Mouse (Mus musculus): Measurements from ENCODE around the gene Lrrc17.
"Not testable (repeated sequence)": the region's sequence is repeated elsewhere in the genome, so short reads cannot be mapped to it uniquely, and the experiment has no call there.

Gene Lrrc17

DNA sequence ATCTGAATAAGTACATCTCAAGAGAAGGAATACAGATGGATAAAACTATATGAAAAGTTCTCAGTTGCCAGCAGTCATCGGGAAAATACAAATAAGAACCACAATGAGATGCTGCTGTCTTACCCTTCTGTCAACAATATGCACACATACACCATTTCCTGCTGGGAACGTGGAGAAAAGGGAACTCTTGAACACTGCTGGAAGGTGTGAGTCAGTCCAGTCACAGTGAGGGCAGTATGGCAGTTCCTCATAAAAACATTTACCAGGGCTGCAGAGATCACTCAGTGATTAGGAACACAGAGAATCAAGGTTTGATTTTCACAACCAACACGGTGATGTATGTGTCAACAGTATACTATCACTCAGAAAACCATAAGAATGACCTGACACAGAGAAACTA lies 67.6 kb downstream of the Lrrc17 start:
- DNase-seq, result no peak

DNA sequence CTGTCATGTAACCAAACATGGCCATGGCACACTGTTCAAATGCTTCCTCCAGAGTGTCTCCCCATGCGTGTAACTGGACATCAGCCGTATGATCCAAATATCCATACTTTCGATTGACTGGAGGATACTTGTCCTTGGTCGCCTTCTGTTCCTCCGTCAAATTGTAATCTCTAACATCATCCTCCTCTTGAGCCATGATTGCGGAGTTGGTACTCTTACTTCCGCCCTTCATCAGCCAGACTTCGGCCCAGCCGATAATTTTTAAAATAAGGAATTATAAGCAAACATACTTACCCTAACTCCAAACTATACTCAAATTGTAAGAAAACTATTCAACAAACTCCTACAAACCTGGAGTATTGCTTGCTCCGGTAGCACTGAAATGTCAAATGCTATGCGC lies 70.9 kb downstream of the Lrrc17 start:
- not testable (repeated sequence) for DNase-seq

DNA sequence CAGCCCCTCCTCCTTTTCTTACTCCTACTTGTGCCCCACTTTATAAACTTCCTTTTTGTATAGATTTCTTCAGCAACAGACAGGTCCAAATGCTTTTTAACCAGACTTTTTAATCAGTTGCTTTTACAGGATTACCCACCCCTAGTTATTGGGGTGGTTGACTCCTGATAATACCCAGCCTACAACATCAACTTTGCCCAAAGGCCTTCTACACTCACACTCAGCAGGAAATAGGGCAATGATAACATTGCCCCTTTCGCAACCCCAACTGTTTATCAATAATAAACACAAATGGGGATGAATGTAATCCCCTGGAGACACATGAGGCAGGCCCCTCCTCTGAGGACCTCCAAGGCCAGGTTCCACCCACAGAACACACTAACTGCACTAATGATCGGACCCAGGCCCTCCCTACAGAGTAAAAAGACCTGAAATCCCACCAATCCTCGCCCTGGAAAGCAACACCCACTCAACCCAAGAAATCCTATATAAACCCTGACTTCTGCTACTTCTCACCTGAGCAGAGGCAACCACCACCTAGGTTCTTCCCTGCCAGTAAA lies 73.2 kb downstream of the Lrrc17 start:
- DNase-seq, result no peak

Data from right cerebral cortex, postnatal 14 days (tissue).